Mouse (Mus musculus): Measurements from ENCODE around the gene Rab4a. TPM values are rescaled to one million over a fixed set of nuclear protein-coding genes. Genes with fewer than 3 reads are reported as not detected.

Rab4a gene
- polyA plus RNA-seq, 1 experiment: 4.4 TPM

DNA sequence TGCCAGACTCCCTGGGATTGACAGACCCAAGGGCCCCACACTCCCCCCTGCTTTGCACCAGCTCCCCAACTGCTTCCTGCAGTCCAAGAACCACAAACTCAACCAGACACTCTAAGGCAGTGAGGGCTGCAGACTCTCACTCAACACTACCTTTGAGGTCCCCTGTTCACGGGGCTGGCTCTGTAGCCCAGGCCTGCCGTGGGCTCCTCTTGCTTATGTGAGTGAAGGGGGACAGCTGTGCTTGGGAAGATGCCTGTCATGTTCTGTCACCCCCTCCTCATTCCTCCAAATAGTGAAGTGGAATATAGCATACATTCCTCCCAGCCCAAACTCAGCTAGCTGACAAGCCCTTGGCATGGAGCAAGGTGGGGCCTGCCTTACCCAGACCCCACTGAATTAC, 76.6 kb downstream of the Rab4a start:
- H3K4me3 ChIP-seq (ENCODE audit: control insufficient read depth, insufficient read depth, low read length): no peak overlapping the region
- no peak overlapping the region for H3K27ac ChIP-seq (ENCODE audit: control insufficient read depth, insufficient read depth, low read length)
- no peak for TF ChIP-seq CTCF (IDR thresholded peaks at IDR 0.05; ENCODE audit: borderline replicate concordance, control insufficient read depth, extremely low read depth, insufficient read depth, low read length, poor library complexity)
- TF ChIP-seq POLR2A (IDR thresholded peaks at IDR 0.05; ENCODE audit: control insufficient read depth, extremely low read depth, insufficient read depth, low read length, poor library complexity): no peak
- H3K27me3 ChIP-seq (ENCODE audit: control insufficient read depth, insufficient read depth, low read length): peaks cover 3% of the 10 kb centered on the region
- no peaks in the 10 kb centered on the region for H3K36me3 ChIP-seq (ENCODE audit: control insufficient read depth, insufficient read depth, low read length)
- no peak for DNase-seq
- WGBS: 43% methylated on average over 2 of the region's 2 CpGs
- no peaks in the 10 kb centered on the region for H3K4me1 ChIP-seq (replicated peaks; ENCODE audit: control insufficient read depth, insufficient read depth, low read length)

DNA sequence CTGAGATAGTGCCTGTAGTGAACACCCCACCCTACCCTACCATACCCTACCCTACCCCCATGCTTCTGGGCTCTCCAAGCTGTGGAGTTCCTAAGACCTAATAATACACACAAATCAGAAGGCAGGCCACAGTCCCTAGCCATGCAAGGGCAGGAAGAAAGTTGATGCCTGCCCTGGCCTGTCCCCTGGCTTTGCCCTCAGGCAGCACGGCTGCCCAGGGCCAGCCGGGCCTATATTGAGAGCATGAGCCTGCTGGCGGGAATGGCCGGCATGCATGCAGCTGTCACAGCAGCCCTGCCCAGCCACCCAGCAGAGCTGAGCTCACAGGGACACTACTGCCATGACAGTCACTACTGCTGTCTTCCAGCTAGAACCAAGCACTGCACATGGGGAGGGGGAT, 77.3 kb downstream of the Rab4a start:
- WGBS: 98% methylated on average over 4 of the region's 4 CpGs
- H3K27me3 ChIP-seq (ENCODE audit: control insufficient read depth, insufficient read depth, low read length): peaks cover 3% of the 10 kb centered on the region
- no peak for DNase-seq

More for the DNA sequence above, 77.3 kb downstream of the Rab4a start:
- no peaks in the 10 kb centered on the region for H3K36me3 ChIP-seq (ENCODE audit: control insufficient read depth, insufficient read depth, low read length)
- H3K27ac ChIP-seq (ENCODE audit: control insufficient read depth, insufficient read depth, low read length): no peak overlapping the region
- TF ChIP-seq POLR2A (IDR thresholded peaks at IDR 0.05; ENCODE audit: control insufficient read depth, extremely low read depth, insufficient read depth, low read length, poor library complexity) (no peak), CTCF (IDR thresholded peaks at IDR 0.05; ENCODE audit: borderline replicate concordance, control insufficient read depth, extremely low read depth, insufficient read depth, low read length, poor library complexity) (no peak)
- H3K4me3 ChIP-seq (ENCODE audit: control insufficient read depth, insufficient read depth, low read length): no peak overlapping the region
- H3K4me1 ChIP-seq (replicated peaks; ENCODE audit: control insufficient read depth, insufficient read depth, low read length): no peaks in the 10 kb centered on the region

Other genes starting within 250 kb of the Rab4a start
- 3.1 and 3.5 TPM in 2 replicates for gene Rhou, start 152.1 kb upstream of the Rab4a start, polyA plus RNA-seq (2012; rRNA removed)
- 7.3 and 9.6 TPM in 2 replicates for gene Ccsap, start 54.2 kb downstream of the Rab4a start, polyA plus RNA-seq (2012; rRNA removed)
- 0.97 and 13.3 TPM in 2 replicates for gene Acta1, start 88.8 kb downstream of the Rab4a start, polyA plus RNA-seq (2012; rRNA removed)
- 15.9 and 19.8 TPM in 2 replicates for gene Nup133, start 143.3 kb downstream of the Rab4a start, polyA plus RNA-seq (2012; rRNA removed)
- 5.4 and 5.5 TPM in 2 replicates for gene Abcb10, start 177.1 kb downstream of the Rab4a start, polyA plus RNA-seq (2012; rRNA removed)
- 96.5 and 106 TPM in 2 replicates for gene Taf5l, start 215.4 kb downstream of the Rab4a start, polyA plus RNA-seq (2012; rRNA removed)
- gene Urb2, start 215.5 kb downstream of the Rab4a start, polyA plus RNA-seq (2012; rRNA removed): 16.2 and 20.0 TPM in 2 replicates